Mouse (Mus musculus) ovary, adult 2 months (tissue): ENCODE results near the gene Havcr1. TPM values are rescaled to one million over a fixed set of nuclear protein-coding genes. Genes with fewer than 3 reads are reported as not detected.

Experiments used
- polyA plus RNA-seq: library from polyadenylated mRNA; depleted of rRNA; stranded (reverse); fragments of >200 nt; gene quantifications from 2 replicates; pipeline ENCODE4 v1.2.3, GENCODE M21; 2012; rRNA removed

The Havcr1 gene
- polyA plus RNA-seq: 0.17 TPM in 1 of 2 replicates, not detected in the other

DNA sequence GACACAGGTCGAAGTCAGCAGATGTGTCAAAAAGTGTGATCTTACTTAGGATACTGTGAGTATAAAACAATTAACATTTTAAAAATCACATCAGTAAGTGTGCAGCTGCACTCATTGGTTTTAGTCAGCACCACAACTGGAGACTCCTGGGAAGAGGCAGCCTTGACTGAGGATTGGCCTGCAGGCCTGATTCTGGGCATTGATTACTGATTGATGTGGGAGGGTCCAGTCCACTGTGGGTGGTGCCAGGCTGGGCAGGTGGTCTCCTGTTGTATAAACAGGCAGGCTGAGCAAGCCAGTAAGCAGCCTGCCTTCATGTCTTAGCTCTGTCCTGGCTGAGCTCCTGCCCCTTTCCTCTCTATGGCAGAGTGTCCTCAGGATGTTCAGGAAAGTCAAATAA, at the start of gene Havcr1:
TSS of gene Havcr1 (plus strand) at position 5 of the 400 bp plus-strand sequence.

DNA sequence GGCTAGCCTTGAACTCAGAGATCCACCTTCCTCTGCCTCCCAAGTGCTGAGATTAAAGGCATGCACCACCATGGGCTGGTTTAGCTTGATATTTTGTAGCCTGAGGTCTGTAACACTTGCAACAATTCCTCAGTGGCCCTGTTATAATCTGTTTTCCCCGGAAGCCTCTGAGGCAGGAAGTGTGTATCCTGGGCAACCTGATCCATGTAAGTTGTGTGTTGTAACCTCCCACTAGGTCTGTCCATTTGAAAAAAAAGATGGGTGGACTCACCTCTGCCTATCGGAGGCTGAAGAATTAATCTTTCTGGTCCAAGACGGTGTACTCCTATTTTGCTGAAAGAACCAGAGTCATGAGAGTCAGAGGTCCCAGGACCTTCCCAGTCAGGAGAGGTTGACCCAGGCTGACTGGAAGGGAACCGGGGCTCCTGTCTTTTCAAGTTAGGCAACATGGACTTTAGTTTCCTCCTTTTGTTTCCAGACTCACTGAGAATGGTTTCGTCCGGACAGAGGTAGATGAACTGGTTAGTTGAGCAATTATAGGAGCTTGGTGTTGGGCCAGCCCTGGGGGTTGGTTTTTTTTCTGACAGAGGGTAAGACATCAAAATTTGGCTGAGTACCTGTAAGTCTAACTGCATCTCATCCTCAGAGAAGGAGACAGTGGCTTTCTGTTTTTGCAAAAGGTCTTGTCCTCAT, 28.1 kb upstream of the Havcr1 start, which contains the start of gene Timd2:
TSS of gene Timd2 (minus strand) at position 398 of the 693 bp plus-strand sequence.

DNA sequence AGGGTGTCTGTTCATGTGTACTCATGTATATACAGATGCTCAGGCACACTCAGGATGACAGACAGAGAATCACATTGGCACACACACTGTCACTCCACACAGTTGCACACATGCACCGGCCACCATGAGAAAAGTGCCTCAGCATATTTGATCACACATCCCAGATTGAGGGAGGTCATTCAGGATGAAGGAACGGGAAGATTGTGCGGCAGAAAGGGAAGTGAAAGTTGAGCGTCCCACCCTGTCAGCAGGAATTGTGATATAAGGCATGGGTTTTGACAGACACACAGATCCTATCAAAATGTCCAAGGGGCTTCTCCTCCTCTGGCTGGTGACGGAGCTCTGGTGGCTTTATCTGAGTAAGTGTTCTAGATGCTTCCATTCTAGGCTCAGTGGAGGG, 75.6 kb downstream of the Havcr1 start, which contains the start of gene Timd4:
TSS of gene Timd4 (plus strand) at position 290 of the 400 bp plus-strand sequence.

Other genes with a start within 250 kb of the Havcr1 start
- not detected in 2 replicates for gene Gm12169, start 210.9 kb upstream of the Havcr1 start, polyA plus RNA-seq
- gene BC053393, start 163.5 kb upstream of the Havcr1 start, polyA plus RNA-seq: not detected in 2 replicates
- gene Dppa1, start 105.8 kb upstream of the Havcr1 start, polyA plus RNA-seq: not detected in 2 replicates
- 0.53 and 1.3 TPM in 2 replicates for gene Timd2, start 28.0 kb upstream of the Havcr1 start, polyA plus RNA-seq
- gene Timd4, start 75.7 kb downstream of the Havcr1 start, polyA plus RNA-seq: 0.09 and 0.33 TPM in 2 replicates